ENCODE assay signal across 8 mouse cellular contexts in genomic region chr17:73302104-73302503, GRCm38 (mm10).
DNase-seq lines count a peak whose midpoint lies in the region; ATAC-seq and TF ChIP-seq lines count a peak whose summit lies in the region.

No protein-coding gene starts in this region.

- intact Hi-C loops in gastrocnemius, postnatal 14 days (cut with DNase I; ENCODE audit: low total_unique reads): loop anchor here (2.0 to 5.0 kb wide), 2 partner anchors 443 to 580 kb away; no protein-coding TSS in a partner anchor
- intact Hi-C loops in left cerebral cortex, adult 2 months (cut with DNase I): loop anchor here (1.0 to 10.0 kb wide), 4 partner anchors 273 to 580 kb away; partner anchors contain the start of gene Ehd3

- TF ChIP-seq CTCF in left cerebral cortex, adult 2 months (IDR thresholded peaks at IDR 0.05): peak; percentile 87

- peak; percentile 85 for ATAC-seq in activated CD4-positive, CD25-positive, alpha-beta regulatory T cell, adult 4 months
- ATAC-seq in megakaryocyte progenitor cell, adult 5-6 weeks (replicated peaks; ENCODE audit: poor library complexity): peak; percentile 82

- DNase-seq in cerebellum, postnatal 4 days (ENCODE audit: low spot score in 2 of 2): peak; percentile 71 to 82
- peak; percentile 73 for DNase-seq in gastrocnemius, postnatal 14 days
- DNase-seq in induced T-regulatory cell, adult 2 months (ENCODE audit: low read depth): peak; percentile 92
- peak; percentile 73 to 83 for DNase-seq in left cerebral cortex, adult 2 months (ENCODE audit: extremely low spot score in 1 of 2, low spot score in 2 of 2)
- DNase-seq in right cerebral cortex, adult 2 months (ENCODE audit: low spot score in 2 of 2): peak; percentile 74 to 79
- peak; percentile 68 for DNase-seq in urinary bladder, postnatal 25 days (ENCODE audit: low spot score)

- H3K27ac ChIP-seq in left cerebral cortex, adult 2 months: no peak overlapping the region

- H3K4me3 ChIP-seq in left cerebral cortex, adult 2 months: no peak overlapping the region
